Mouse (Mus musculus): ENCODE measurements around the gene F11r. TPM values are rescaled to one million over a fixed set of nuclear protein-coding genes. Genes with fewer than 3 reads are reported as not detected.

F11r gene
- total and polyA plus RNA-seq, 3 experiments = 0.31 to 1.8 TPM; not detected in 1

GRCm38 (mm10) chr1:171447692-171448091 lies 10.4 kb downstream of the F11r start:
- Histone ChIP-seq H3K79me2 (ENCODE audit: control insufficient read depth, insufficient read depth, low read length, poor library complexity) (no peaks in the 10 kb centered on the region), H3K27ac (ENCODE audit: control insufficient read depth, low read depth, low read length) (no peak overlapping the region), H3K9me3 (replicated peaks; ENCODE audit: insufficient read depth, low read length) (no peaks in the 10 kb centered on the region), H3K36me3 (ENCODE audit: control insufficient read depth in 1 of 2, insufficient read depth in 2 of 2, low read length in 2 of 2) (no peaks in the 10 kb centered on the region), H3K9ac (ENCODE audit: control insufficient read depth, low read depth, low read length, poor library complexity, severe bottlenecking) (no peak overlapping the region), H3K4me1 (ENCODE audit: control insufficient read depth in 1 of 2, insufficient read depth in 2 of 2, low read length in 2 of 2) (no peaks in the 10 kb centered on the region), H3K27me3 (ENCODE audit: control insufficient read depth in 1 of 2, insufficient read depth in 2 of 2, low read length in 2 of 2) (peaks cover 0 to 4% of the 10 kb centered on the region in 2 experiments; a peak in 1 of 4 replicates), H3K4me3 (ENCODE audit: control insufficient read depth in 1 of 2, insufficient read depth in 1 of 2, low read depth in 2 of 2, low read length in 2 of 2) (no peak overlapping the region)
- DNase-seq (ENCODE audit: low read depth, low spot score) = no peak
- TF ChIP-seq HCFC1 (IDR thresholded peaks at IDR 0.05; ENCODE audit: low read depth, low read length) = no peak
- no peak for TF ChIP-seq SMC3 (IDR thresholded peaks at IDR 0.05; ENCODE audit: low read depth, low read length)
- TF ChIP-seq TCF12 (IDR thresholded peaks at IDR 0.05; ENCODE audit: low read depth, low read length) = no peak
- no peak for TF ChIP-seq SIN3A (IDR thresholded peaks at IDR 0.05; ENCODE audit: low read length)
- no peak for TF ChIP-seq MAZ (IDR thresholded peaks at IDR 0.05; ENCODE audit: low read depth, low read length)
- no peak for TF ChIP-seq USF1 (IDR thresholded peaks at IDR 0.05; ENCODE audit: low read depth, low read length)
- TF ChIP-seq NELFE (IDR thresholded peaks at IDR 0.05; ENCODE audit: low read depth, low read length) = no peak

GRCm38 (mm10) chr1:171450062-171450461 lies 12.7 kb downstream of the F11r start:
- H3K36me3 ChIP-seq (ENCODE audit: control insufficient read depth in 1 of 2, insufficient read depth in 2 of 2, low read length in 2 of 2) = no peaks in the 10 kb centered on the region
- H3K27ac ChIP-seq (ENCODE audit: control insufficient read depth, low read depth, low read length) = no peak overlapping the region
- no peak for DNase-seq (ENCODE audit: low read depth, low spot score)
- no peaks in the 10 kb centered on the region for H3K79me2 ChIP-seq (ENCODE audit: control insufficient read depth, insufficient read depth, low read length, poor library complexity)
- no peak overlapping the region for H3K4me3 ChIP-seq (ENCODE audit: control insufficient read depth in 1 of 2, insufficient read depth in 1 of 2, low read depth in 2 of 2, low read length in 2 of 2)
- H3K9ac ChIP-seq (ENCODE audit: control insufficient read depth, low read depth, low read length, poor library complexity, severe bottlenecking) = no peak overlapping the region
- no peak for TF ChIP-seq MYC (IDR thresholded peaks at IDR 0.05; ENCODE audit: low read depth, low read length)
- no peak for TF ChIP-seq ZMIZ1 (IDR thresholded peaks at IDR 0.05; ENCODE audit: low read depth, low read length)
- no peak for TF ChIP-seq HCFC1 (IDR thresholded peaks at IDR 0.05; ENCODE audit: low read depth, low read length)
- TF ChIP-seq GATA1 (IDR thresholded peaks at IDR 0.05; ENCODE audit: low read depth, low read length) = no peak
- H3K9me3 ChIP-seq (replicated peaks; ENCODE audit: insufficient read depth, low read length) = no peaks in the 10 kb centered on the region
- H3K4me1 ChIP-seq (ENCODE audit: control insufficient read depth in 1 of 2, insufficient read depth in 2 of 2, low read length in 2 of 2) = no peaks in the 10 kb centered on the region
- H3K27me3 ChIP-seq (ENCODE audit: control insufficient read depth in 1 of 2, insufficient read depth in 2 of 2, low read length in 2 of 2) = peaks cover 0 to 4% of the 10 kb centered on the region in 2 experiments; a peak in 2 of 4 replicates

DNA sequence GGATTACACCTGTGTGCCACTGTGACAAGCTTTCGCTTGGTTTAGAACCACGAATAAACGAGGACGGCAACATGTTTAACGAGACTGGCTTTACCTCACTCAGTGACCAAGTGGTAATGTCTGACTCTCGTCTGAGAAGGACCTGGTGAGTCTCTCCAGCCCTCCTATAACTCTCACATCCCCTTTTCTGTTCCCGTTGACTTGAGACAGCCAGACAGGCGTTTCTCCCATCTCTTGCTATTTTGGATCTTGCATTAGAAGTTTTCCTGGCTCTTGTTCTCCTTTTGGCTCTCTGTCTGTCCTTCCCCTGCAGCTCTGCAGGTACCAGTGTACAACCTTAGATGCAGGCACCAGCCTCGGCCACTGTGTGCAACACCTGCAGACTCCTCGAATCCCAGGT lies 13.7 kb downstream of the F11r start:
- no peaks in the 10 kb centered on the region for H3K9me3 ChIP-seq (replicated peaks; ENCODE audit: insufficient read depth, low read length)
- H3K9ac ChIP-seq (ENCODE audit: control insufficient read depth, low read depth, low read length, poor library complexity, severe bottlenecking) = no peak overlapping the region
- H3K36me3 ChIP-seq (ENCODE audit: control insufficient read depth in 1 of 2, insufficient read depth in 2 of 2, low read length in 2 of 2) = no peaks in the 10 kb centered on the region
- no peak for DNase-seq (ENCODE audit: low read depth, low spot score)
- no peak overlapping the region for H3K4me3 ChIP-seq (ENCODE audit: control insufficient read depth in 1 of 2, insufficient read depth in 1 of 2, low read depth in 2 of 2, low read length in 2 of 2)
- H3K4me1 ChIP-seq (ENCODE audit: control insufficient read depth in 1 of 2, insufficient read depth in 2 of 2, low read length in 2 of 2) = no peaks in the 10 kb centered on the region
- no peak for TF ChIP-seq USF1 (IDR thresholded peaks at IDR 0.05; ENCODE audit: low read depth, low read length)
- no peak for TF ChIP-seq NELFE (IDR thresholded peaks at IDR 0.05; ENCODE audit: low read depth, low read length)
- no peak for TF ChIP-seq POLR2AphosphoS5 (IDR thresholded peaks at IDR 0.05; ENCODE audit: borderline replicate concordance, low read depth, low read length)
- no peak for TF ChIP-seq MAZ (IDR thresholded peaks at IDR 0.05; ENCODE audit: low read depth, low read length)
- TF ChIP-seq BHLHE40 (IDR thresholded peaks at IDR 0.05; ENCODE audit: borderline replicate concordance, low read depth, low read length) = no peak
- no peak for TF ChIP-seq GATA1 (IDR thresholded peaks at IDR 0.05; ENCODE audit: low read depth, low read length)
- no peak for TF ChIP-seq MYB (IDR thresholded peaks at IDR 0.05; ENCODE audit: low read depth, low read length)
- no peak for TF ChIP-seq TCF12 (IDR thresholded peaks at IDR 0.05; ENCODE audit: low read depth, low read length)
- no peak for TF ChIP-seq ZNF384 (IDR thresholded peaks at IDR 0.05; ENCODE audit: low read depth, low read length)
- TF ChIP-seq ZC3H11A (IDR thresholded peaks at IDR 0.05; ENCODE audit: low read depth, low read length) = no peak
- TF ChIP-seq JUND (IDR thresholded peaks at IDR 0.05; ENCODE audit: low read depth, low read length) = no peak
- TF ChIP-seq TBP (IDR thresholded peaks at IDR 0.05; ENCODE audit: low read depth, low read length) = no peak
- TF ChIP-seq UBTF (IDR thresholded peaks at IDR 0.05; ENCODE audit: borderline replicate concordance, insufficient read depth, low read depth, low read length) = no peak
- no peak for TF ChIP-seq MAX (IDR thresholded peaks at IDR 0.05; ENCODE audit: low read length)
- no peak for TF ChIP-seq HCFC1 (IDR thresholded peaks at IDR 0.05; ENCODE audit: low read depth, low read length)
- no peak for TF ChIP-seq USF2 (IDR thresholded peaks at IDR 0.05; ENCODE audit: borderline replicate concordance in 1 of 2, insufficient read depth in 1 of 2, low read depth in 1 of 2, low read length in 2 of 2)
- TF ChIP-seq NRF1 (IDR thresholded peaks at IDR 0.05; ENCODE audit: insufficient read depth, low read depth, low read length, poor library complexity, severe bottlenecking) = no peak
- H3K27me3 ChIP-seq (ENCODE audit: control insufficient read depth in 1 of 2, insufficient read depth in 2 of 2, low read length in 2 of 2) = peaks cover 0 to 4% of the 10 kb centered on the region in 2 experiments; a peak in 2 of 4 replicates
- H3K79me2 ChIP-seq (ENCODE audit: control insufficient read depth, insufficient read depth, low read length, poor library complexity) = no peaks in the 10 kb centered on the region
- no peak overlapping the region for H3K27ac ChIP-seq (ENCODE audit: control insufficient read depth, low read depth, low read length)

Data from MEL (cell line).